Mouse (Mus musculus): ENCODE data around the gene Slc39a5. TPM values are rescaled to one million over a fixed set of nuclear protein-coding genes. Genes with fewer than 3 reads are reported as not detected.

The Slc39a5 gene
- total RNA-seq, 2 experiments from 2014 or later: not detected

GRCm38 (mm10) chr10:128411211-128412054, 10.4 kb upstream of the Slc39a5 start, which contains the start of the genes Nabp2 and Rnf41:
TSS of gene Nabp2 (minus strand) at chr10:128411492.
TSS of gene Rnf41 (plus strand) at chr10:128411657.
- peak; percentile 76 for ATAC-seq (replicated peaks; ENCODE audit: low FRiP score, low TSS enrichment, poor library complexity, severe bottlenecking)

- ATAC-seq (replicated peaks; ENCODE audit: low FRiP score, low TSS enrichment, poor library complexity, severe bottlenecking): no peak
These were observed 9.5 kb upstream of the Slc39a5 start for GRCm38 (mm10) chr10:128410560-128410845.

GRCm38 (mm10) chr10:128409692-128410559, 8.9 kb upstream of the Slc39a5 start:
- ATAC-seq (replicated peaks; ENCODE audit: low FRiP score, low TSS enrichment, poor library complexity, severe bottlenecking): peak; percentile 89

GRCm38 (mm10) chr10:128408591-128409535, 7.8 kb upstream of the Slc39a5 start:
- peak; percentile 11; the same call in 1 of the 2 replicates for ATAC-seq (replicated peaks; ENCODE audit: low FRiP score, low TSS enrichment, poor library complexity, severe bottlenecking)

- no peak for ATAC-seq (replicated peaks; ENCODE audit: low FRiP score, low TSS enrichment, poor library complexity, severe bottlenecking)
These were observed 2.9 kb upstream of the Slc39a5 start for GRCm38 (mm10) chr10:128403931-128404330.

GRCm38 (mm10) chr10:128401638-128402037, 609 bp upstream of the Slc39a5 start:
- no peak for ATAC-seq (replicated peaks; ENCODE audit: low FRiP score, low TSS enrichment, poor library complexity, severe bottlenecking)

- ATAC-seq (replicated peaks; ENCODE audit: low FRiP score, low TSS enrichment, poor library complexity, severe bottlenecking): no peak
These were observed 691 bp downstream of the Slc39a5 start for GRCm38 (mm10) chr10:128400338-128400737.

GRCm38 (mm10) chr10:128397466-128397865, 3.6 kb downstream of the Slc39a5 start:
- ATAC-seq (replicated peaks; ENCODE audit: low FRiP score, low TSS enrichment, poor library complexity, severe bottlenecking): no peak

GRCm38 (mm10) chr10:128396716-128397264, 4.2 kb downstream of the Slc39a5 start:
- ATAC-seq (replicated peaks; ENCODE audit: low FRiP score, low TSS enrichment, poor library complexity, severe bottlenecking): no peak

GRCm38 (mm10) chr10:128396017-128396673, 4.9 kb downstream of the Slc39a5 start:
- ATAC-seq (replicated peaks; ENCODE audit: low FRiP score, low TSS enrichment, poor library complexity, severe bottlenecking): peak; percentile 29; the same call in 1 of the 2 replicates

GRCm38 (mm10) chr10:128391850-128392249, 9.2 kb downstream of the Slc39a5 start:
- ATAC-seq (replicated peaks; ENCODE audit: low FRiP score, low TSS enrichment, poor library complexity, severe bottlenecking): no peak

- no peak for ATAC-seq (replicated peaks; ENCODE audit: low FRiP score, low TSS enrichment, poor library complexity, severe bottlenecking)
These were observed 10.7 kb downstream of the Slc39a5 start for GRCm38 (mm10) chr10:128390366-128390765.

GRCm38 (mm10) chr10:128389570-128389969, 11.5 kb downstream of the Slc39a5 start:
- ATAC-seq (replicated peaks; ENCODE audit: low FRiP score, low TSS enrichment, poor library complexity, severe bottlenecking): peak; percentile 60

GRCm38 (mm10) chr10:128388941-128389340, 12.1 kb downstream of the Slc39a5 start:
- no peak for ATAC-seq (replicated peaks; ENCODE audit: low FRiP score, low TSS enrichment, poor library complexity, severe bottlenecking)

- ATAC-seq (replicated peaks; ENCODE audit: low FRiP score, low TSS enrichment, poor library complexity, severe bottlenecking): no peak
These were observed 15.1 kb downstream of the Slc39a5 start for GRCm38 (mm10) chr10:128385902-128386301.

GRCm38 (mm10) chr10:128382482-128382881, 18.5 kb downstream of the Slc39a5 start:
- ATAC-seq (replicated peaks; ENCODE audit: low FRiP score, low TSS enrichment, poor library complexity, severe bottlenecking): no peak

- peak; percentile 66 for ATAC-seq (replicated peaks; ENCODE audit: low FRiP score, low TSS enrichment, poor library complexity, severe bottlenecking)
These were observed 20.5 kb downstream of the Slc39a5 start for GRCm38 (mm10) chr10:128380565-128380964.

- ATAC-seq (replicated peaks; ENCODE audit: low FRiP score, low TSS enrichment, poor library complexity, severe bottlenecking): no peak
These were observed 21.8 kb downstream of the Slc39a5 start for GRCm38 (mm10) chr10:128379260-128379659.

Measured in megakaryocyte-erythroid progenitor cell, adult 5-6 weeks (primary cell).